Mouse (Mus musculus): ENCODE results near the gene Tcf25. TPM values are rescaled to one million over a fixed set of nuclear protein-coding genes. Genes with fewer than 3 reads are reported as not detected.
A peak's percentile ranks its signal among the peaks of the same experiment; 100 is the strongest.
"Not testable (repeated sequence)": the region's sequence is repeated elsewhere in the genome, so short reads cannot be mapped to it uniquely, and the experiment has no call there.

Tcf25 gene
- polyA plus RNA-seq, 1 experiment from 2014 or later = 136 TPM

DNA sequence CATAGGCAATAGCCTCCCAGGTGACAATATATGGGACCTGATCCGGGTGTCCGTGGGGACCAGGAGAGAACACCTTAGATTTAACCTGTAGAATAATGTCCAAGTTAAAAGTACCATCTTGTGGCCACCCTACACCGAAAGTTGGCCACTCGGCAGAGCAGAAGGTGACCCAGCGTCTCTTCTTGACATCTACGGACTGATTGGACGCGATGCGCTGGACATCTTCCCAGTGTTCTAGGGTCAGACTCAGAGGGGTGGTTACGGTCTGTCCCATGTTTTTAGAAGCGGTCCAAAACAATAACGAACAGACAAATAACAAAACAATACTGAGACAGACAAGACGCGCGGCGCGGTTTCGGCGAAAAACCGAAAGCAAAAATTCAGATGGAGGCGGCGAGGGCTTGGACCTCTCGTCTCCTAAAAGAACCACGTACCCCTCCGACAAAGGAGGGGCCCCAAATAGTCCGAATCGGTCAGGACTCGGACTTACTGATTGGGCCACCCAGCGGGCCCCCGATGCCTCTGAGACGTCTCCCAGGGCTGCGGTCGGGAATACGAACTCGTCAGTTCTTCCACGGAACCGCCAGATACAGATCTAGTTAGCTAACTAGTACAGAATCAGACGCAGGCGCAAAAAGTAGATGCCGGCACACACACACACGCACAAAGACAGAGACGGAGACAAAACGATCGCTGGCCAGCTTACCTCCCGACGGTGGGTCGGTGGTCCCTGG is 59.9 kb downstream of the Tcf25 start:
- H3K27ac ChIP-seq (ENCODE audit: low read depth, low read length); DNase-seq (ENCODE audit: low spot score); H3K27me3 ChIP-seq (replicated peaks; ENCODE audit: control insufficient read depth, insufficient read depth, low read length); H3K9ac ChIP-seq (ENCODE audit: low read depth, low read length); H3K4me2 ChIP-seq; H3K4me1 ChIP-seq (replicated peaks; ENCODE audit: control insufficient read depth, insufficient read depth, low read length); ATAC-seq (replicated peaks; ENCODE audit: low FRiP score); H3K4me3 ChIP-seq (ENCODE audit: low read depth, low read length); H3K36me3 ChIP-seq (ENCODE audit: control insufficient read depth, insufficient read depth, low read length): not testable (repeated sequence)
- 96% methylated on average over 46 of the region's 47 CpGs for WGBS
- H3K9me3 ChIP-seq (ENCODE audit: control insufficient read depth, low read length) = peaks cover 34% of the 10 kb centered on the region

DNA sequence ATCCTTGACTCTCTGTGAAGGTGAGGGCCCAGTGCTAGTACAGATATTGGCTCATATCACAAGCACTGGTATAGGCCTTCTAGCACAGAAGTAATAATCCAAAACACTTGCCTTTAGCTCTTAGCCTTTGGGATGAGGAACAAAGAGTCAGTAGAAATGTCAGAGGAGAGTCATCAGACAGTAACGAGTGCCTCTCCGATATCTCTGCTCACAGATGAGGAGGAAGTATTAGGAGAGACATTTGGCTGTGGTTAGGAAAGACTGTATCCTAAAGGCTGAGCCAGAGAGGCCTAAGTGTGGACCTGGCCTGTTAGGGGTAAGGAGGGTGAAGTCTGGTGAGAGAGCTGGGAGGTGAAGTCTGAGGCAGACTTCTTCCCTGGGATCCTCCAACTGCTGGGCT is 68.2 kb downstream of the Tcf25 start:
- Histone ChIP-seq H3K4me1 (replicated peaks; ENCODE audit: control insufficient read depth, insufficient read depth, low read length) (peaks cover 7% of the 10 kb centered on the region), H3K27ac (ENCODE audit: low read depth, low read length) (no peak overlapping the region), H3K36me3 (ENCODE audit: control insufficient read depth, insufficient read depth, low read length) (no peaks in the 10 kb centered on the region), H3K27me3 (replicated peaks; ENCODE audit: control insufficient read depth, insufficient read depth, low read length) (no peaks in the 10 kb centered on the region), H3K4me2 (no peak overlapping the region), H3K4me3 (ENCODE audit: low read depth, low read length) (no peak overlapping the region), H3K9ac (ENCODE audit: low read depth, low read length) (no peak overlapping the region), H3K9me3 (ENCODE audit: control insufficient read depth, low read length) (no peaks in the 10 kb centered on the region)
- DNase-seq (ENCODE audit: low spot score) (no peak), ATAC-seq (replicated peaks; ENCODE audit: low FRiP score) (no peak)
- WGBS = 57% methylated on average over 2 of the region's 2 CpGs

DNA sequence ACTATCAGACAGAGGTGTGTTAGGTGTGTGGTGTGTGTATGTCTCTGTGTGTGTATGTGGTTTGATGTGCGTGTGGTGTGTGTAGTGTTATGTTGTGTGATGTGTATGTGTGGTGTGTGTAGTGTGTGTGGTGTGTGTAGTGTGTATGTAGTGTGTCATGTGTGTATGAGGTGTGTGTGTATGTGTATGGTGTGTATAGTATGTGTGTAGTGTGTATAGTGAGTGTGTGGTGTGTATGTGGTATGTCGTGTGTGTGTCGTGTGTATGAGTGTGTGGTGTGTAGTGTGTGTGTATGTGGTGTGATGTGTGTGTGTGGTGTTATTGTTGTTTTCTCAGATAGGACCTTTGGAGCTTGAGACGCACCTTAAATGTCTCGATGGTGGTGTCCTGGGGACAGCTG is 68.8 kb downstream of the Tcf25 start:
- H3K36me3 ChIP-seq (ENCODE audit: control insufficient read depth, insufficient read depth, low read length) = no peaks in the 10 kb centered on the region
- 80% methylated on average over 5 of the region's 5 CpGs for WGBS
- peaks cover 9% of the 10 kb centered on the region for H3K4me1 ChIP-seq (replicated peaks; ENCODE audit: control insufficient read depth, insufficient read depth, low read length)
- peak overlapping the region; percentile 88; the same call in 1 of the 2 replicates for H3K9ac ChIP-seq (ENCODE audit: low read depth, low read length)
- no peaks in the 10 kb centered on the region for H3K9me3 ChIP-seq (ENCODE audit: control insufficient read depth, low read length)
- no peaks in the 10 kb centered on the region for H3K27me3 ChIP-seq (replicated peaks; ENCODE audit: control insufficient read depth, insufficient read depth, low read length)
- no peak overlapping the region for H3K27ac ChIP-seq (ENCODE audit: low read depth, low read length)
- DNase-seq (ENCODE audit: low spot score) (no peak), ATAC-seq (replicated peaks; ENCODE audit: low FRiP score) (no peak)
- H3K4me2 ChIP-seq = peak overlapping the region; percentile 81
- peak overlapping the region; percentile 72 for H3K4me3 ChIP-seq (ENCODE audit: low read depth, low read length)

DNA sequence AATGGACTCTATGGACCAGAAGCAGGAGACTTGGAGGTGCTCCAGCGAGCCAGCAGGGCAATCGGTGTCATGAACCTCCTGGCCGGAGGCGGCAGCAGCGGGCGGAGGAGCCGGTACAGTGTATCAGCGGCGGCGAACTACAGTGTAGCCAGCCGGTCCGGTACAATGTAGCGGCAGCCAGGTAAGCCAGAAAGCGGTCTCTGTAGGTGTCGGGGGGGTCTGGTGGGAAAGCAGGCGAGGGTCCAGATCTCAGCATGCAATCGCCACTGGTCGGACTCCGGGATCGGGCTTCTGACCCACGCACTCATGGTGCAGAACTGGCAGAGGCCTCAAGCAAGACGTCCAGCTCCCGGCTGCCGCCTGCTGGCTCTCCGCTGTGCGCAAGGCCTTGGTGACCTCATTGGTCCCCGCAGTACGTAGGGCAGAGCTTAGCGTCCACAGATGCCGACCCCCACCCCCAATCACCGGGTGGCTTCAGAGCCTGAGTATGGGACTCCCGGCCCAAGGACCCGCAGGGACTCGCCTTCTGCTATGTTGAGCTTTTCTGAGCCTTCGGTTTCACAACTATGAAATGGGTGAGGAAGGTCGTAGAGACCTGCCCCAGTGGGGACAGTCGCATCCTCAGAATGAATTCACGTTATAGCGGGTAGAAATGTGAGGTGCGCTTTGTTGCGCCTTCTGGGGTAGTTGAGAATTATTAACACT is 69.5 kb downstream of the Tcf25 start:
- Histone ChIP-seq H3K9me3 (ENCODE audit: control insufficient read depth, low read length) (no peaks in the 10 kb centered on the region), H3K36me3 (ENCODE audit: control insufficient read depth, insufficient read depth, low read length) (no peaks in the 10 kb centered on the region), H3K4me3 (ENCODE audit: low read depth, low read length) (peak overlapping the region; percentile 72), H3K9ac (ENCODE audit: low read depth, low read length) (peak overlapping the region; percentile 88), H3K4me2 (peak overlapping the region; percentile 81), H3K27me3 (replicated peaks; ENCODE audit: control insufficient read depth, insufficient read depth, low read length) (no peaks in the 10 kb centered on the region), H3K4me1 (replicated peaks; ENCODE audit: control insufficient read depth, insufficient read depth, low read length) (peaks cover 9% of the 10 kb centered on the region), H3K27ac (ENCODE audit: low read depth, low read length) (peak overlapping the region; percentile 43)
- DNase-seq (ENCODE audit: low spot score) (peak; percentile 96), ATAC-seq (replicated peaks; ENCODE audit: low FRiP score) (peak; percentile 96)
- 1% methylated on average over 41 of the region's 41 CpGs for WGBS

DNA sequence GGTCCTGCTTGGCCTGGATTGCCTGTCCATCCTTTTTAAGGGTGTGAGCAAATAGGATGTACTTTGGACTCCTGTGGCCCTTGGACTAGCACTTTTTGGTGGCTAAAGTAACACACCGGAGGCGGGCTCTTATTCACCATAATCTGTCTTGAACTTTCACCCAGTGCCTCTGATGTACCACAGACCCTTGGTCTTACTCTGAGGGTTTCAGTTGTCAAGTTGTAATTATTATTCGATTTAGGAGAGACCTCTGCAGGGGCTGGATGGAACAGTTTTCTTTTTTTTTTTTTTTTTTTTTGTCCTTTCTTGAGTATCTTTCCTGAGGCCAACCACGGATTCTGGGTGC is 70.0 kb downstream of the Tcf25 start:
- peak overlapping the region; percentile 81 for H3K4me2 ChIP-seq
- H3K9ac ChIP-seq (ENCODE audit: low read depth, low read length) = peak overlapping the region; percentile 88
- H3K27me3 ChIP-seq (replicated peaks; ENCODE audit: control insufficient read depth, insufficient read depth, low read length) = no peaks in the 10 kb centered on the region
- ATAC-seq (replicated peaks; ENCODE audit: low FRiP score) (no peak), DNase-seq (ENCODE audit: low spot score) (no peak)
- peaks cover 9% of the 10 kb centered on the region for H3K4me1 ChIP-seq (replicated peaks; ENCODE audit: control insufficient read depth, insufficient read depth, low read length)
- no peaks in the 10 kb centered on the region for H3K36me3 ChIP-seq (ENCODE audit: control insufficient read depth, insufficient read depth, low read length)
- no peaks in the 10 kb centered on the region for H3K9me3 ChIP-seq (ENCODE audit: control insufficient read depth, low read length)
- peak overlapping the region; percentile 72 for H3K4me3 ChIP-seq (ENCODE audit: low read depth, low read length)
- 24% methylated on average over 4 of the region's 4 CpGs for WGBS
- H3K27ac ChIP-seq (ENCODE audit: low read depth, low read length) = 0 out of 2 replicates have a peak overlapping the region, but pooled peaks have one; percentile 43

DNA sequence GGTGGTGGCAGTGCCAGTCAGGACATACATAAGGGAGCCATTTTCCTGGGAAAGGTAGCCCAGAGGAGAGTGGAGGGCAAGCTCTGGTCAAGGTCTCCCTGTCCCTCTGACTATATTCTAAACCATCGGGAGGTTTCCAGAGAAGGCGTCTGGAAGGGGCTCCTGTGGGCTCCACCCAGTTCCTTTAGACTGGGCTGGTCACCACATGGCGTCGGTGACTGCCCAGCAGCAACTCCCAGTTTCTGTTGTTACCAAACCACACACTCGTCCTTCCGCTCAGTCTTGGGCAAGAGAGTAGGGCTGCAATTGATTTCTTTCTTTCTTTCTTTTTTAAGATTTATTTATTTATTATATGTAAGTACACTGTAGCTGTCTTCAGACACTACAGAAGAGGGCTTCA is 70.6 kb downstream of the Tcf25 start:
- Histone ChIP-seq H3K27ac (ENCODE audit: low read depth, low read length) (no peak overlapping the region), H3K9me3 (ENCODE audit: control insufficient read depth, low read length) (no peaks in the 10 kb centered on the region), H3K4me1 (replicated peaks; ENCODE audit: control insufficient read depth, insufficient read depth, low read length) (peaks cover 9% of the 10 kb centered on the region), H3K36me3 (ENCODE audit: control insufficient read depth, insufficient read depth, low read length) (no peaks in the 10 kb centered on the region), H3K4me2 (peak overlapping the region; percentile 81), H3K9ac (ENCODE audit: low read depth, low read length) (no peak overlapping the region), H3K4me3 (ENCODE audit: low read depth, low read length) (peak overlapping the region; percentile 72; the same call in 1 of the 2 replicates), H3K27me3 (replicated peaks; ENCODE audit: control insufficient read depth, insufficient read depth, low read length) (no peaks in the 10 kb centered on the region)
- WGBS = 60% methylated on average over 6 of the region's 6 CpGs
- ATAC-seq (replicated peaks; ENCODE audit: low FRiP score) = no peak
- DNase-seq (ENCODE audit: low spot score) = no peak

DNA sequence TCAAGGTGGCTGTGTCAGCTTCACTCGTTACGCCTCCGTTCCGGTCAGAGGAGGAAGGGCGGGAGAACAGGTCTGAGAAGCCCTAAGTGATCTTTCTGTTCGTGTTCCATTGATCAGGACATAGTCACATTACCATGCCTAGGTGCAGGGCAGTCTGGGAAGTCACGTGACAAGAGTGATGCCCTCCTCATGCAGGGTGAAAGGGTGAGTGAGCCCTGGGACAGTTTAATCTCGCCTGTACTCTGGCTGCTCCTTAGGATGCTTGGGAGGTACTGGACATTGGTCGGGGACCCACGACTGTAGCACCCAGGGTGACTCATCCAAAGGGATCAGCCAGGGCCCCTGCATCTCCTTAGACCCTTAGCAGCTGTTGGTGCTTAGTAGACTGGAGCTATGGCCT is 72.4 kb downstream of the Tcf25 start:
- peaks cover 16% of the 10 kb centered on the region for H3K4me1 ChIP-seq (replicated peaks; ENCODE audit: control insufficient read depth, insufficient read depth, low read length)
- no peak overlapping the region for H3K4me2 ChIP-seq
- H3K9ac ChIP-seq (ENCODE audit: low read depth, low read length) = no peak overlapping the region
- no peaks in the 10 kb centered on the region for H3K9me3 ChIP-seq (ENCODE audit: control insufficient read depth, low read length)
- H3K27ac ChIP-seq (ENCODE audit: low read depth, low read length) = no peak overlapping the region
- peaks cover 3% of the 10 kb centered on the region; the same call in 1 of the 2 replicates for H3K36me3 ChIP-seq (ENCODE audit: control insufficient read depth, insufficient read depth, low read length)
- DNase-seq (ENCODE audit: low spot score) (no peak), ATAC-seq (replicated peaks; ENCODE audit: low FRiP score) (no peak)
- WGBS = 84% methylated on average over 10 of the region's 10 CpGs
- H3K4me3 ChIP-seq (ENCODE audit: low read depth, low read length) = no peak overlapping the region
- H3K27me3 ChIP-seq (replicated peaks; ENCODE audit: control insufficient read depth, insufficient read depth, low read length) = no peaks in the 10 kb centered on the region

DNA sequence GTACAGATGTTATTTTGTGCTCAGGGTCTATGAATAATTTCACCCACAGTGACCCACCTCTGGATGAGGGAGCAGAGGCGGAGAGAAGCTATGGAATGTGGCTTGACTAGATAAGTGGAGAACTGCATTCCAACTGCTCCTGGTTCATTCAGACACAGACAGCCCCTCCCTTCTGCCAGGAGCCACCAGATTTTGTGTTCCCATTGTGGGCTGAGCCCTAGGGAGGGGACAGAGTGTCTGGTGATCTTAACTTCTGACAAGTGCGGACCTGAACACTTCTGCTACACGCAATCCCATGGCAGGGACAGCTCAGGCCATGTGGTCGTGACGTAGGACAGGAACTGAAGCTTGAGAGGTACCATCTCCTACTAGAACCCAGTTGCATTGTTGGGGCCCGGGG is 73.2 kb downstream of the Tcf25 start:
- no peak for ATAC-seq (replicated peaks; ENCODE audit: low FRiP score)
- Histone ChIP-seq H3K9me3 (ENCODE audit: control insufficient read depth, low read length) (no peaks in the 10 kb centered on the region), H3K36me3 (ENCODE audit: control insufficient read depth, insufficient read depth, low read length) (peaks cover 7% of the 10 kb centered on the region; the same call in 1 of the 2 replicates), H3K27me3 (replicated peaks; ENCODE audit: control insufficient read depth, insufficient read depth, low read length) (no peaks in the 10 kb centered on the region), H3K27ac (ENCODE audit: low read depth, low read length) (no peak overlapping the region), H3K4me3 (ENCODE audit: low read depth, low read length) (no peak overlapping the region), H3K9ac (ENCODE audit: low read depth, low read length) (no peak overlapping the region), H3K4me1 (replicated peaks; ENCODE audit: control insufficient read depth, insufficient read depth, low read length) (peaks cover 21% of the 10 kb centered on the region), H3K4me2 (no peak overlapping the region)
- 83% methylated on average over 6 of the region's 6 CpGs for WGBS
- DNase-seq (ENCODE audit: low spot score) = no peak

DNA sequence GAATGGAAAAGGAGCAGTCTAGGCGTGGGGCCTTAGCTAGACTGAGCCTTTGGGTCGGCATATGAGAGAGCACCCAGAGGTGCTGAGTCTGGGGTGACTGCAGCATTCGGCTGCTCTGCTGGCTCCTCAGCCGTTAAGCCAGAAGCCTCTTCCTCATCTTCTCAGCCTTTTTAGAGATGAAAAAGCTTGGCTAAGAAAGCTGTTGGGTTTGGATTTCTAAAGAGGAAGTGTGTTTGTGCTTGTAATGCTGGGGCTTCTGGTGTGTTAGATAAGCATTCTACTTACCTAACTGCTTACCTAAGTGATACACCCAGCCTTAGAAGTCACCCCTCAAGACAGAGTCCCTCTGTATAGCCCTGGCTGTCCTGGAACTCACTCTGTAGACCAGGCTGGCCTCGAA is 77.2 kb downstream of the Tcf25 start:
- 0 out of 2 replicates have a peak overlapping the region, but pooled peaks have one; percentile 32 for H3K27ac ChIP-seq (ENCODE audit: low read depth, low read length)
- no peak overlapping the region for H3K4me3 ChIP-seq (ENCODE audit: low read depth, low read length)
- peaks cover 18% of the 10 kb centered on the region for H3K4me1 ChIP-seq (replicated peaks; ENCODE audit: control insufficient read depth, insufficient read depth, low read length)
- no peak overlapping the region for H3K4me2 ChIP-seq
- peaks cover 25% of the 10 kb centered on the region for H3K36me3 ChIP-seq (ENCODE audit: control insufficient read depth, insufficient read depth, low read length)
- 64% methylated on average over 5 of the region's 5 CpGs for WGBS
- no peak for DNase-seq (ENCODE audit: low spot score)
- no peak for ATAC-seq (replicated peaks; ENCODE audit: low FRiP score)
- H3K9ac ChIP-seq (ENCODE audit: low read depth, low read length) = no peak overlapping the region
- H3K27me3 ChIP-seq (replicated peaks; ENCODE audit: control insufficient read depth, insufficient read depth, low read length) = no peaks in the 10 kb centered on the region
- no peaks in the 10 kb centered on the region for H3K9me3 ChIP-seq (ENCODE audit: control insufficient read depth, low read length)
